Mouse (Mus musculus) MEL (cell line): Measurements from ENCODE around the gene Limch1. TPM values are rescaled to one million over a fixed set of nuclear protein-coding genes. Genes with fewer than 3 reads are reported as not detected.

Source experiments
- DNase-seq: peaks from one replicate; pipeline ENCODE4 v3.0.0; 2011; ENCODE audit warnings: low read depth, low spot score
- H3K27ac ChIP-seq: 2 replicates; pipeline ENCODE4 v1.5.1; 2012; ENCODE audit warnings: low read depth, mild to moderate bottlenecking, control low read depth, low read length, moderate library complexity; ENCODE audit not compliant: control insufficient read depth
- H3K27me3 ChIP-seq, 2 experiments: fragments of 150-350 bp in 1 of 2; sonication (generic) in 1 of 2; 2 replicates each; pipeline ENCODE4 v1.6.1; 2012; ENCODE audit warnings: low read length in 2 of 2, mild to moderate bottlenecking in 2 of 2, improper control_type of control experiment in 1 of 2, moderate library complexity in 1 of 2; ENCODE audit not compliant: insufficient read depth in 2 of 2, control insufficient read depth in 1 of 2
- H3K36me3 ChIP-seq, 2 experiments: 2 replicates each; pipeline ENCODE4 v1.6.1; 2012 to 2014; ENCODE audit warnings: low read length in 2 of 2, improper control_type of control experiment in 1 of 2, inconsistent platforms in 1 of 2, mild to moderate bottlenecking in 1 of 2; ENCODE audit not compliant: insufficient read depth in 2 of 2, control insufficient read depth in 1 of 2
- H3K4me1 ChIP-seq, 2 experiments: fragments of 150-350 bp in 1 of 2; sonication (generic) in 1 of 2; 2 replicates each; pipeline ENCODE4 v1.6.1; 2012; ENCODE audit warnings: low read length in 2 of 2, improper control_type of control experiment in 1 of 2, mild to moderate bottlenecking in 1 of 2; ENCODE audit not compliant: insufficient read depth in 2 of 2, control insufficient read depth in 1 of 2
- H3K4me3 ChIP-seq, 2 experiments: fragments of 150-350 bp in 1 of 2; sonication (generic) in 1 of 2; 2 replicates each; pipeline ENCODE4 v1.5.1; 2012; ENCODE audit warnings: low read depth in 2 of 2, low read length in 2 of 2, mild to moderate bottlenecking in 2 of 2, moderate library complexity in 2 of 2, control low read depth in 1 of 2, improper control_type of control experiment in 1 of 2; ENCODE audit not compliant: control insufficient read depth in 1 of 2, insufficient read depth in 1 of 2
- H3K79me2 ChIP-seq: 2 replicates; pipeline ENCODE4 v1.6.1; 2012; ENCODE audit warnings: mild to moderate bottlenecking, low read length, moderate library complexity; ENCODE audit not compliant: control insufficient read depth, poor library complexity, insufficient read depth
- H3K9ac ChIP-seq: 2 replicates; pipeline ENCODE4 v1.6.1; 2012; ENCODE audit warnings: low read depth, mild to moderate bottlenecking, control low read depth, low read length, moderate library complexity; ENCODE audit not compliant: control insufficient read depth, poor library complexity, severe bottlenecking
- H3K9me3 ChIP-seq: fragments of 150-350 bp; sonication (generic); replicated peaks from 2 replicates; pipeline ENCODE4 v1.6.1; 2012; ENCODE audit warnings: mild to moderate bottlenecking, low read length, improper control_type of control experiment, moderate library complexity; ENCODE audit not compliant: insufficient read depth
- BHLHE40 ChIP-seq: IDR thresholded peaks from 2 replicates; pipeline ENCODE4 v1.6.1; 2012; ENCODE audit warnings: low read depth, mild to moderate bottlenecking, inconsistent platforms, low read length, improper control_type of control experiment, borderline replicate concordance
- CHD1 ChIP-seq: IDR thresholded peaks from 2 replicates; pipeline ENCODE4 v1.6.1; 2012; ENCODE audit warnings: low read depth, mild to moderate bottlenecking, inconsistent platforms, low read length, improper control_type of control experiment
- CHD2 ChIP-seq: IDR thresholded peaks from 2 replicates; pipeline ENCODE4 v1.6.1; 2011; ENCODE audit warnings: low read length, improper control_type of control experiment
- CTCF ChIP-seq, 3 experiments: IDR thresholded peaks in 2 of 3; conservative IDR thresholded peaks in 1 of 3; 2 replicates each; pipeline ENCODE4 v1.5.1; 2011 to 2012; ENCODE audit warnings: low read length in 3 of 3, low read depth in 2 of 3, mild to moderate bottlenecking in 2 of 3, improper control_type of control experiment in 1 of 3, inconsistent platforms in 1 of 3, mixed read lengths in 1 of 3, moderate library complexity in 1 of 3; ENCODE audit not compliant: control insufficient read depth in 1 of 3, insufficient read depth in 1 of 3, poor library complexity in 1 of 3, severe bottlenecking in 1 of 3
- E2F4 ChIP-seq: IDR thresholded peaks from 2 replicates; pipeline ENCODE4 v1.6.1; 2011; ENCODE audit warnings: low read depth, low read length, improper control_type of control experiment, borderline replicate concordance
- ELF1 ChIP-seq: IDR thresholded peaks from 2 replicates; pipeline ENCODE4 v1.6.1; 2014; ENCODE audit warnings: low read depth, mild to moderate bottlenecking, inconsistent platforms, low read length, improper control_type of control experiment, moderate library complexity
- EP300 ChIP-seq, 2 experiments: IDR thresholded peaks; 2 replicates each; pipeline ENCODE4 v1.6.1; 2011; ENCODE audit warnings: improper control_type of control experiment in 2 of 2, low read length in 2 of 2, low read depth in 1 of 2, mild to moderate bottlenecking in 1 of 2
- HCFC1 ChIP-seq: IDR thresholded peaks from 2 replicates; pipeline ENCODE4 v1.6.1; 2012; ENCODE audit warnings: low read depth, mild to moderate bottlenecking, inconsistent platforms, low read length, improper control_type of control experiment, moderate library complexity
- JUND ChIP-seq: IDR thresholded peaks from 2 replicates; pipeline ENCODE4 v1.6.1; 2011; ENCODE audit warnings: low read depth, mild to moderate bottlenecking, improper control_type of control experiment, low read length
- KAT2A ChIP-seq: conservative IDR thresholded peaks from 2 replicates; pipeline ENCODE4 v1.6.1; 2012; ENCODE audit warnings: low read depth, low read length, improper control_type of control experiment, inconsistent platforms
- MAX ChIP-seq: IDR thresholded peaks from 2 replicates; pipeline ENCODE4 v1.6.1; 2011; ENCODE audit warnings: low read length, improper control_type of control experiment
- MAZ ChIP-seq: IDR thresholded peaks from 2 replicates; pipeline ENCODE4 v1.6.1; 2012; ENCODE audit warnings: low read depth, mild to moderate bottlenecking, inconsistent platforms, low read length, improper control_type of control experiment
- MXI1 ChIP-seq: IDR thresholded peaks from 2 replicates; pipeline ENCODE4 v1.6.1; 2011; ENCODE audit warnings: mild to moderate bottlenecking, low read depth, low read length, improper control_type of control experiment
- NRF1 ChIP-seq: IDR thresholded peaks from 2 replicates; pipeline ENCODE4 v1.6.1; 2014; ENCODE audit warnings: low read depth, mild to moderate bottlenecking, inconsistent platforms, low read length, improper control_type of control experiment, moderate library complexity; ENCODE audit not compliant: poor library complexity, insufficient read depth, severe bottlenecking
- POLR2AphosphoS2 ChIP-seq: IDR thresholded peaks from 2 replicates; pipeline ENCODE4 v1.6.1; 2011; ENCODE audit warnings: low read length, improper control_type of control experiment
- POLR2AphosphoS5 ChIP-seq: IDR thresholded peaks from 2 replicates; pipeline ENCODE4 v1.6.1; 2012; ENCODE audit warnings: low read depth, borderline replicate concordance, mild to moderate bottlenecking, inconsistent platforms, low read length, moderate library complexity, mixed read lengths
- RAD21 ChIP-seq: IDR thresholded peaks from 2 replicates; pipeline ENCODE4 v1.6.1; 2011; ENCODE audit warnings: mild to moderate bottlenecking, low read depth, low read length, improper control_type of control experiment
- SIN3A ChIP-seq: IDR thresholded peaks from 2 replicates; pipeline ENCODE4 v1.6.1; 2012; ENCODE audit warnings: low read length, improper control_type of control experiment, inconsistent platforms
- TAL1 ChIP-seq: IDR thresholded peaks from 2 replicates; pipeline ENCODE4 v1.6.1; 2012; ENCODE audit warnings: mild to moderate bottlenecking, inconsistent platforms, low read length, moderate library complexity, mixed read lengths
- TBP ChIP-seq: IDR thresholded peaks from 2 replicates; pipeline ENCODE4 v1.8.0; 2011; ENCODE audit warnings: low read depth, low read length, improper control_type of control experiment
- UBTF ChIP-seq: IDR thresholded peaks from 2 replicates; pipeline ENCODE4 v1.6.1; 2012; ENCODE audit warnings: low read depth, mild to moderate bottlenecking, inconsistent platforms, low read length, improper control_type of control experiment, moderate library complexity, borderline replicate concordance; ENCODE audit not compliant: insufficient read depth
- ZKSCAN1 ChIP-seq: IDR thresholded peaks from 2 replicates; pipeline ENCODE4 v1.6.1; 2012; ENCODE audit warnings: low read depth, mild to moderate bottlenecking, inconsistent platforms, low read length, improper control_type of control experiment, moderate library complexity
- ZMIZ1 ChIP-seq: IDR thresholded peaks from 2 replicates; pipeline ENCODE4 v1.6.1; 2012; ENCODE audit warnings: low read depth, mild to moderate bottlenecking, inconsistent platforms, low read length, improper control_type of control experiment, moderate library complexity
- polyA plus RNA-seq, 2 experiments: library from polyadenylated mRNA; stranded (reverse) in 1 of 2; unstranded in 1 of 2; fragments of >175 nt in 1 of 2; fragments of >200 nt in 1 of 2; gene quantifications; 2 replicates each; pipeline versions ENCODE4 v1.2.1 to v1.2.4; 2012; ENCODE audit warnings: low replicate concordance in 2 of 2, low read depth in 1 of 2; ENCODE audit not compliant: insufficient read length in 2 of 2, insufficient read depth in 1 of 2, missing spikeins in 1 of 2
- total RNA-seq: library from RNA; depleted of rRNA; stranded (reverse); fragments of 300-350 nt; gene quantifications from 2 replicates; pipeline ENCODE4 v1.2.3, GENCODE M21; 2012

The Limch1 gene
- total and polyA plus RNA-seq, 3 experiments = not detected

- H3K27me3 ChIP-seq = no peaks in the 10 kb centered on the region
- H3K4me1 ChIP-seq = no peaks in the 10 kb centered on the region
- no peaks in the 10 kb centered on the region for H3K79me2 ChIP-seq
- no peak overlapping the region for H3K9ac ChIP-seq
- no peaks in the 10 kb centered on the region for H3K9me3 ChIP-seq
- no peaks in the 10 kb centered on the region for H3K36me3 ChIP-seq
- no peak overlapping the region for H3K27ac ChIP-seq
- DNase-seq = no peak
- no peak overlapping the region for H3K4me3 ChIP-seq
- TF ChIP-seq MXI1 (no peak), CTCF (IDR thresholded peaks at IDR 0.05 in 2 of 3, conservative IDR thresholded peaks at IDR 0.05 in 1 of 3; ENCODE audit: control insufficient read depth in 1 of 3, insufficient read depth in 1 of 3, low read depth in 2 of 3, low read length in 3 of 3, poor library complexity in 1 of 3, severe bottlenecking in 1 of 3) (no peak), POLR2AphosphoS2 (no peak), CHD1 (no peak), NRF1 (no peak), KAT2A (no peak), JUND (no peak), RAD21 (no peak), ZMIZ1 (no peak), CHD2 (no peak), E2F4 (no peak), ZKSCAN1 (no peak), SIN3A (no peak), ELF1 (no peak), TBP (no peak), TAL1 (no peak), BHLHE40 (no peak), MAX (no peak), POLR2AphosphoS5 (no peak)
Observed at GRCm38 (mm10) chr5:66851708-66852107, 106.1 kb downstream of the Limch1 start.

DNA sequence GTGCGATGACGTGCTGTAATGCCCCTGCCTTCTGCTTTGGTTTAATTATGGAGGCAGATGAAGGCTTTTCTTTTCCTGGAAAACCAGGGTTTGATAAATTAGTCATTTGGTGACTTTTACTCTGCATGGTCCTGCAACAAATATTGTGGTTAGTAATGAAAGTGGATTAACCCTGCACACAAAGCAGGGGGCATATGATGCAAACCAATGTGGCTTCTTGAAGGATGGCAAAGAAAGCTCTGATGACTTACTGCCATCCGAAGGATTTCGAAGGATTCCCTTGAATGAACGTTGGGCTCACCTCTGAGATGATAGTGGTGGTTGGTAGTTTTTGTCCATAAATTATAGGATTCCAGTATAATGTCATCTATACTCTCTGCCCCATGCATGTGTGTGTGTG is 108.6 kb downstream of the Limch1 start:
- no peak for DNase-seq
- H3K4me1 ChIP-seq = no peaks in the 10 kb centered on the region
- no peak overlapping the region for H3K9ac ChIP-seq
- no peaks in the 10 kb centered on the region for H3K36me3 ChIP-seq
- no peaks in the 10 kb centered on the region for H3K9me3 ChIP-seq
- H3K79me2 ChIP-seq = no peaks in the 10 kb centered on the region
- H3K4me3 ChIP-seq = no peak overlapping the region
- H3K27ac ChIP-seq = no peak overlapping the region
- TF ChIP-seq CTCF (IDR thresholded peaks at IDR 0.05 in 2 of 3, conservative IDR thresholded peaks at IDR 0.05 in 1 of 3; ENCODE audit: control insufficient read depth in 1 of 3, insufficient read depth in 1 of 3, low read depth in 2 of 3, low read length in 3 of 3, poor library complexity in 1 of 3, severe bottlenecking in 1 of 3) (no peak), UBTF (no peak), MAZ (no peak), KAT2A (no peak), ZKSCAN1 (no peak), CHD2 (no peak), BHLHE40 (no peak), HCFC1 (no peak), E2F4 (no peak), MXI1 (no peak), ELF1 (no peak), EP300 (IDR thresholded peaks at IDR 0.05; ENCODE audit: low read depth in 1 of 2, low read length in 2 of 2) (no peak)
- H3K27me3 ChIP-seq = no peaks in the 10 kb centered on the region
